Mouse (Mus musculus): ENCODE results near the gene Slc25a11. TPM values are rescaled to one million over a fixed set of nuclear protein-coding genes. Genes with fewer than 3 reads are reported as not detected.

The Slc25a11 gene
- polyA plus RNA-seq, 1 experiment from 2014 or later: 138 TPM

DNA sequence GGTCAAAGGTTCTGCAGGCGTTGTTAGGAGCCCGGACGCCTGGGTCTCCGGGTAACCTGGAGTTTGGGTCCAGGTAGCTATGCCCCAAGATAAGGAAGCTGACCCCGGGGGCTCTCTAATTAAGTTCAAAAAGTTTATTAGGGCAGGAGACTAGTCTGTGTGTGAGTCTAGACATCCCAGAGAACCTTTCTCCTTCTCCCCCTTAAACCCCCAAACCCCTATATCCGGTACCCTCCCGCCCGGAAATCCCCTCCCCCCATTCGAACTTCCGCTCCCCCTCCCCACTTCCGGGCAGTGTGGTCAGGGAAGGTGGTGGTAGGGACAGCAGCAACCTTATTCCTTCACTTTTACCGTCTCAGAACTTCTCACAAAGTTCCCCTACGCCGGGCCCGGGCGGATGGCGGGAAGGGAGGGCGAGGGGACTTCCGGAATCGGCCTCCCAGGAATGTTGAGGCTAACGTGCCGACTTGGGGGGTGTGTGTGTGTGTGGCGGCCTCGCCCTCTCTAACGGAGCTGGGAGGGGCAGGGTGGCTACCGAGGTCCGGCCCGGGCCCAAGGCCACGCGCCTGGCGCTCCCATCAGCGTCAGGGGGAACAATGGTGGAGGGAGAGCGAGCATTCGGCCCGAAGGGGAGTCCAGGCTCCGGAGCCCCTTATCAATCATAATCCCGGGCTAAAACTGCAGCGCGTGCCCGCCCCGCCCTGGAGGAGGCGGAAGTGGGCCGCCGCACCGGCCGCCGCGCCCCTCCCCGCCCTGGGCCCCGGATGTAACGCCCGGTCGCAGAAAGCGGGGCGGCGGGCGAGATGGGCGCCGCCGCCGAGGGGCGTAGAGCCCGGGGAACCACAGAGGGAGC is 6.3 kb upstream of the Slc25a11 start:
- Histone ChIP-seq H3K27ac (peak overlapping the region; percentile 99), H3K9me3 (no peaks in the 10 kb centered on the region), H3K4me1 (peaks cover 79% of the 10 kb centered on the region), H3K4me3 (peak overlapping the region; percentile 99), H3K36me3 (replicated peaks) (peaks cover 47% of the 10 kb centered on the region), H3K27me3 (ENCODE audit: poor library complexity, severe bottlenecking) (no peaks in the 10 kb centered on the region)
- under 1% methylated on average over 62 of the region's 63 CpGs for WGBS
- peak; percentile 82 for DNase-seq (ENCODE audit: extremely low spot score, low spot score)

DNA sequence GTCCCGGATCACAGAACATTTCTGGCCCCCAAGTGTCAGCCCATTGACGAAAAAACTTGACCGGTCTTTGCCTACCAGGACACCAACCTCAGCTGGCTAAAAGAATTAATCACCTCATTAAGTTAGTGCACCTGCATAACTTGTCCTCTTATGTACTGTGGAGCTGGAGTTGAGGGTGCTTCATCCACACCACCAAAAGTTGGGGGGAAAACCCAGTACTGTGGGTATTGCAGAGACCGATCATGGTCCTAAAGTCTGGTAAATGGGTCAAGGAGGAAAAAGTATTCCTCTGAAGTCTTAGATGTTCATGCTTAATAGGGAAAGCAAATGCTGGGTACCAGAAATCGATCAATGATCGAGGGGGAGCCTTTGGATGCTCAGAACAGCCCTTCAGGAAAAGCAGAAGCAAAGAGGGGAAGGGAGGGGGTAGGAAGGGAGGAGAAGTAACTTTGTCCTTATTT is 5.6 kb upstream of the Slc25a11 start:
- no peak for DNase-seq (ENCODE audit: extremely low spot score, low spot score)
- Histone ChIP-seq H3K27ac (peak overlapping the region; percentile 99), H3K9me3 (no peaks in the 10 kb centered on the region), H3K4me3 (peak overlapping the region; percentile 99), H3K36me3 (replicated peaks) (peaks cover 51% of the 10 kb centered on the region), H3K4me1 (peaks cover 79% of the 10 kb centered on the region), H3K27me3 (ENCODE audit: poor library complexity, severe bottlenecking) (no peaks in the 10 kb centered on the region)
- 62% methylated on average over 6 of the region's 6 CpGs for WGBS

DNA sequence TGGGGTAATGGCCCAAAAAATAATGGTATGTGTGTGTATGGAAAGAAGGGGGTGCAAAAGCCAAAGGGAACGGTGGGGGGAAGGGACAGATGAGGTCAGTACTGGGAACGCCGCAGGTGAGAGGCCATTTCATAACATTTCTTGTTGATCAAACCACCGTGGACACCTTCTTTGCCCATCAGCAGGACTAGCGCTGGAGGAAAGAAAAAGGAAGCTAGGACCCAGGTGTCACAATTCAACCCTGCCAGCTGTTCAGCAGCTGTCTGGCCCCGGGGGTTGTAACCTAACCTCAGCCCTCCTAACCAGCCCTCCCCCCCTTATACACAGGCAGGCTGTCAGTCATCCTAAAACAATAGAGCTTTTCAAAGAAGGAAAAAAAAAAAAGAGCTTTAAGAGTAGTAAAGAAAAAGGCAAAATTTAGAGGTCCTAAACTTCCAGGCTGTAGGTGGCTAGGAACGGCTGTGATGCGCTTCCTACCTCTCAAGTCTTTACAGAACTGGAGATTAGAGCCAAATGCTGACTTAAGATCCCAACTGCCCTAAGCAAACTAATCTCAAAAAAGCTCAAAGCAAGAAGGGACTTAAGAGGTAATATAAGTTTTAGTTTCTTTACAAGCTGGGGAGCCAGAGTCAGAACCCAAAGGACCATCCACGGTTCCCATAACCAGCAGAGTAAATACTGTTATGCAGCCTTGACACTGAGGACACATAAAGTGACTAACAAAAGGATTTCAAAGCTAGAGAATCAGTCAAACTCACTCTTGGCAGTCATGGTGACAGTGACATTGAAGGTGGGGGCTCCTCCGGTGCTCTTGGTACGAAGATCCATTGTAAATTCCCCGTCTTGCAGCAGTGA is 5.0 kb upstream of the Slc25a11 start:
- DNase-seq (ENCODE audit: extremely low spot score, low spot score): no peak
- Histone ChIP-seq H3K27ac (peak overlapping the region; percentile 99; the same call in 1 of the 2 replicates), H3K4me1 (peaks cover 75% of the 10 kb centered on the region), H3K4me3 (peak overlapping the region; percentile 99), H3K9me3 (no peaks in the 10 kb centered on the region), H3K27me3 (ENCODE audit: poor library complexity, severe bottlenecking) (no peaks in the 10 kb centered on the region), H3K36me3 (replicated peaks) (peaks cover 51% of the 10 kb centered on the region)
- 76% methylated on average over 12 of the region's 12 CpGs for WGBS

DNA sequence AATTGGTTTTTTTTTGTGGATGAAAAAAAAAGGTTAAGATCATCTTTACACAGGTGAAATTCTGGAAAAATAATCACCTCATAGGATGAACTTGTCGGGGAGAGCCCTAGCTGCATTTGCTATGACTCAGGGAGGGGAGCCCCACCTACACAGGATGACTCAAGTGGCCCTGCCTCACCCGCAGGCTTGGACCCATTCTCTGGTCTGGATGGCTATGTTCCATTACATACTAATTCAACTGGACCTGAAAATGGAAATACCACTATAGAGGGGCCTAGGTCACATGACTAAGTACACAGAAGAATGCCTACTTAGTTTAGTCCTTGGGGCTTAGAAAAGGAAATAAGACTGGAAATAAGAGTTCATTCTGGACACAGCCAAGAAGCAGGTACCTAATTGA is 4.1 kb upstream of the Slc25a11 start:
- peak overlapping the region; percentile 17; the same call in 1 of the 2 replicates for H3K4me3 ChIP-seq

GRCm38 (mm10) chr11:70650322-70651175 is 3.3 kb upstream of the Slc25a11 start:
- no peak for DNase-seq (ENCODE audit: extremely low spot score, low spot score)
- 85% methylated on average over 12 of the region's 12 CpGs for WGBS
- H3K4me3 ChIP-seq: peak overlapping the region; percentile 17
- H3K9me3 ChIP-seq: no peaks in the 10 kb centered on the region
- H3K36me3 ChIP-seq (replicated peaks): peaks cover 55% of the 10 kb centered on the region
- H3K4me1 ChIP-seq: peaks cover 71% of the 10 kb centered on the region
- no peak overlapping the region for H3K27ac ChIP-seq
- no peaks in the 10 kb centered on the region for H3K27me3 ChIP-seq (ENCODE audit: poor library complexity, severe bottlenecking)

More for the DNA sequence above, 4.1 kb upstream of the Slc25a11 start:
- no peak for DNase-seq (ENCODE audit: extremely low spot score, low spot score)
- Histone ChIP-seq H3K27ac (no peak overlapping the region), H3K36me3 (replicated peaks) (peaks cover 51% of the 10 kb centered on the region), H3K9me3 (no peaks in the 10 kb centered on the region), H3K27me3 (ENCODE audit: poor library complexity, severe bottlenecking) (no peaks in the 10 kb centered on the region), H3K4me1 (peaks cover 71% of the 10 kb centered on the region)
- WGBS: 87% methylated on average over 2 of the region's 2 CpGs

DNA sequence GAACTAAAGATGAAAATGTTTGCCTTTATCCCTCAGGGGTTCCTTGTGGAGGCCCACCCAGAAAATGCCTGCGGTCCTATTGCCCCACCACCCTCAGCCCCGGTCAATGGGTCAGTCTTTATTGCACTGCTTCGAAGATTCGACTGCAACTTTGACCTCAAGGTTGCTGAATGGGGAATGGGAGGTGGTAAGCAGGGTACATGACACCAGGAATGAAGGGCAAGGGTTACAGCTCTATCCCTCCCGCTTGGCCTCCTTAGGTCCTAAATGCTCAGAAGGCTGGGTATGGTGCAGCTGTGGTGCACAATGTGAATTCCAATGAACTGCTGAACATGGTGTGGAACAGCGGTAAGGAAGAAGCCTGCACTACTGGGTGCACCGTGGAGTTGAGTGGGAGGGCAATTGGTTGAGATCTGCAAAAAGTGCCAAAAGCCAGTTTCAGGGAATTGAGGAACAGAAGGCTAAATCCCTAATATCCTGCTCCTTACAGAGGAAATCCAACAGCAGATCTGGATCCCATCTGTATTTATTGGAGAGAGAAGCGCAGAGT is 2.0 kb upstream of the Slc25a11 start:
- no peaks in the 10 kb centered on the region for H3K9me3 ChIP-seq
- 86% methylated on average over 8 of the region's 8 CpGs for WGBS
- peaks cover 68% of the 10 kb centered on the region for H3K36me3 ChIP-seq (replicated peaks)
- no peaks in the 10 kb centered on the region for H3K27me3 ChIP-seq (ENCODE audit: poor library complexity, severe bottlenecking)
- H3K4me3 ChIP-seq: peak overlapping the region; percentile 84
- peaks cover 69% of the 10 kb centered on the region for H3K4me1 ChIP-seq
- DNase-seq (ENCODE audit: extremely low spot score, low spot score): no peak
- H3K27ac ChIP-seq: no peak overlapping the region

DNA sequence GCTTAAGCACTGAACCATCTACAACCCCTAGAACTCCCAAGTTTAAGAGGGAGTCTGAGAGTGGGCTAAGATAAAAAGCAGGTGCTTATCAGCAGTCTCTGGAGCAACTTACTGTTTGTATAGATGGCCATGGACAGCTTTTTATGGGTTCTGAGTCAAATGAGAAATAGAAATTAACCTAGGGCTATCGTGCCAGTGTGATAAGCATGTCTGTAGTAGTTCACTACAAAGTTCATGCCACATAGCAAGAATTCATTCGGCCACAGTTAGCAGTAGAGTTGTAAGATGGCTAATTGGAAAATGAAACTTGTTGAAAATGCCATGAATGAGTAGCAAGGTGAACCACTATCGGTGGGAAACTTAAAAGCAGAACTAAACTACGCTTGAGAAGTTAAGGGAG is 1.2 kb upstream of the Slc25a11 start:
- 84% methylated on average over 4 of the region's 4 CpGs for WGBS
- Histone ChIP-seq H3K27ac (no peak overlapping the region), H3K4me1 (peaks cover 69% of the 10 kb centered on the region)

DNA sequence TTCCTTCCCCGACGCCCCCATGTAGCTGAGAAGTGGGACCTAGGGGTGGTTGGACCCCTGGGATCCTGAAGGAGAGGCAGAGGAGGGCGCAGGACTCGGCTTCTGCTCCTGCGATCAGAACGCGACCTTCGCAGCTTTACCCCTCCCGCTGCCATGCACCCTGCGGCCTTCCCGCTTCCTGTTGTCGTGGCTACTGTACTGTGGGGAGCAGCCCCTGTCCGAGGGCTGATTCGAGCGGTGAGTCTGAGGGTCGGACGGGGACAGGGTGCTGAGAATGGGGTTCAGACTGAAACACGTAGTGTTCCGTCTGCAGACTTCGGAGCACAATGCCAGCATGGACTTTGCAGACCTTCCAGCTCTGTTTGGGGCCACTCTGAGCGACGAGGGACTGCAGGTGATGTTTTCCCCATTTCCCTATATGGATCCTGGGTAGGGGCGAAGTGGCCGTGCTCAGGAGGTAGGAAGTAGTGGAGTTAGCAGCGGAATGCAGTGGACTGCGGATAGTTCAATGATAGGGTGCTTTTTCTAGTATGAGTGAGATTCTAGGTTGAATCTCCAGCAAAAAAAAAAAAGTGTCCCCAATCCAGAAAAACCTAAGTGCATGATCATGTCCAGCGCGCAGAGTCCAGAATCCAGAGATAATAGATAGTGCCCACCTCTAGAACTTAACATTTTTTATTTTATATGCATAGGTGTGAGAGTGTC is 589 bp upstream of the Slc25a11 start:
- Histone ChIP-seq H3K36me3 (replicated peaks) (peaks cover 78% of the 10 kb centered on the region), H3K4me3 (peak overlapping the region; percentile 84), H3K9me3 (no peaks in the 10 kb centered on the region), H3K27me3 (ENCODE audit: poor library complexity, severe bottlenecking) (no peaks in the 10 kb centered on the region), H3K4me1 (peaks cover 65% of the 10 kb centered on the region), H3K27ac (peak overlapping the region; percentile 95)
- WGBS: 5% methylated on average over 28 of the region's 28 CpGs
- DNase-seq (ENCODE audit: extremely low spot score, low spot score): no peak

More for the DNA sequence above, 1.2 kb upstream of the Slc25a11 start:
- DNase-seq (ENCODE audit: extremely low spot score, low spot score): no peak
- no peaks in the 10 kb centered on the region for H3K27me3 ChIP-seq (ENCODE audit: poor library complexity, severe bottlenecking)
- peaks cover 75% of the 10 kb centered on the region for H3K36me3 ChIP-seq (replicated peaks)
- H3K4me3 ChIP-seq: peak overlapping the region; percentile 84
- H3K9me3 ChIP-seq: no peaks in the 10 kb centered on the region

DNA sequence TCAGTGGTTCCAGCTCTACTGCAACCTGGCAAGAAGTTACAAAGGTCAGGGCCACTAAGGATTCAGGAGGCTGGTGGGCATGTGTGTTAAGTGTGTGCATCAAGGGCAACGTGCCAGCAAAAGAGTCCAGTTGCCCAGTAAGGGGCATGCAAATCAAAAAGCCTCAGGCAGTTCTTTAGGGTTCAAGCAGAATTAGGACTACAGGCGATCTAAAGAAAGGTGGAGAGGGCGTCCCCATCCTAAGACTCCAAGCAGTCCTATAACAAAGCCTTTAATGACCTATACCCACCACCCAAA is 1.1 kb downstream of the Slc25a11 start:
- Histone ChIP-seq H3K9me3 (no peaks in the 10 kb centered on the region), H3K4me3 (peak overlapping the region; percentile 84), H3K27ac (peak overlapping the region; percentile 95), H3K36me3 (replicated peaks) (peaks cover 64% of the 10 kb centered on the region), H3K4me1 (peaks cover 48% of the 10 kb centered on the region), H3K27me3 (ENCODE audit: poor library complexity, severe bottlenecking) (no peaks in the 10 kb centered on the region)
- 18% methylated on average over 3 of the region's 3 CpGs for WGBS
- no peak for DNase-seq (ENCODE audit: extremely low spot score, low spot score)

DNA sequence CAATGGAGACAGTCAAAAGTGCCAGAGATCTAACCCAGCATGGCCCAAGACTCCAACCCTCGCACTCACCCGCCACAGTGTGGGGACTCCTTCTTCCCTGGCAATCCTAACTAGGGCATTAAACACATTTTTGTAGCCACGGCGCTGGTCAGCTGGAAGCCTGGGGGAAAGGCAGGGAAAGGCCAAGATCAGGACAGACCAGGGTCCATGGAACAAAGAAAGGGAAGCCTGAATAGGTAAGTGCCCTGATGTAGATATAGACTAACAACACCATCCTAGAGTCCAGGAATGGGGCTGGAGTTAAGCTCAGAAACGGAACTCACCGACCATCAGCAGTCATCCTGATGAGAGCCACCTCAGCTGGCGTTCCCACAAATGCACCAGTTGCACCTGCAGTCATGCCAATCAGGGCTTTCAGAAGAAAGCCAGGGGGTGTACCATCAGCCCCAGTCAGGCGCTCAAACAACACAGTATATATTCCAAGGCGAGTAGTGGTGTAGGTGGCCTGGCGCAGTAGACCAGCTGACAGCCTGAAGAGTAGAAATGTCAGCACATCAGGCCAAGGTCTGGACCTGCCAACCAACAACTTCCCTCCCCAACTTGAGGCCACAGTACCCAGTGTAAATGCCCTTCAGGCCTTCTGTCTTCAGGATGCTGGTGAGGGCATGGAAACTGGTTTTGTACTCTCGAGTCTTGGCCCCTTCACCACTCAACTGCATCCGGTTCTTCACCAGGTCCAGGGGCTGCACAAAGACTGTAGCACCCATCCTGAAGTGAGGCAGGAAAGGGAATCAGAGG is 1.6 kb downstream of the Slc25a11 start:
- H3K27ac ChIP-seq: peak overlapping the region; percentile 95
- DNase-seq (ENCODE audit: extremely low spot score, low spot score): no peak
- no peaks in the 10 kb centered on the region for H3K9me3 ChIP-seq
- peaks cover 59% of the 10 kb centered on the region for H3K36me3 ChIP-seq (replicated peaks)
- 91% methylated on average over 12 of the region's 12 CpGs for WGBS
- no peaks in the 10 kb centered on the region for H3K27me3 ChIP-seq (ENCODE audit: poor library complexity, severe bottlenecking)
- peaks cover 43% of the 10 kb centered on the region for H3K4me1 ChIP-seq
- H3K4me3 ChIP-seq: peak overlapping the region; percentile 84

DNA sequence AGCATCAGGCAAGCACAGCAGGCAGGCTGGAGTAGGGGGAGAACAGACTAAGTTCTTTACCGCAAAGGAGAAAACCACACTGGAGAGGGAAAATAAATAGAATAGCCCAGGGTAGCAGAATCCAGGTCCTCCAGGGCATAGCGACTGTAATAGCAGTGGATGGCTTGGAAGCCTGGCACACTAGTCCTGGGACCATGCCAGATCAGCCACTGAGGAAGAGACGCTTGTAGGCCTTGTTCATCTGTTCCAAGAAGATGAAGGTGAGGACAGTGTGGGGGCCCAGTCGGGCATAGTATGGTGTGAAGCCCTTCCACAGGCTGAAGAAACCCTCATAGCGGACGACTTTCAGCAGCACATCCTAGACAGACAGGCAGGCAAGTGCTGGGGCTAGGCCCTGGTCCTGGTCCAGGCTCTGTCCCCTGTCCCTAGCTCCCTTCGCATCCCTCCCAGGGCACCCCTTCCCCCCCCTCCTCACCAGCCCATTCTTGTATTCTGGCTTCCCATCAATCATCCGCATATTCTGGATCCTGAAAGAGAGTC is 2.6 kb downstream of the Slc25a11 start:
- peaks cover 48% of the 10 kb centered on the region for H3K36me3 ChIP-seq (replicated peaks)
- peaks cover 39% of the 10 kb centered on the region for H3K4me1 ChIP-seq
- no peaks in the 10 kb centered on the region for H3K9me3 ChIP-seq
- DNase-seq (ENCODE audit: extremely low spot score, low spot score): no peak
- no peaks in the 10 kb centered on the region for H3K27me3 ChIP-seq (ENCODE audit: poor library complexity, severe bottlenecking)
- H3K4me3 ChIP-seq: 0 out of 2 replicates have a peak overlapping the region, but pooled peaks have one; percentile 84
- 94% methylated on average over 8 of the region's 8 CpGs for WGBS
- H3K27ac ChIP-seq: no peak overlapping the region
